Mouse (Mus musculus) kidney, adult 11 months (tissue): ENCODE measurements around the gene Ercc6l2.
"Not testable (repeated sequence)": the region's sequence is repeated elsewhere in the genome, so short reads cannot be mapped to it uniquely, and the experiment has no call there.

Source experiments
- DNase-seq: peaks from one replicate; pipeline ENCODE4 v3.0.0; 2022

The Ercc6l2 gene

GRCm38 (mm10) chr13:63885532-63885949 lies 70.5 kb downstream of the Ercc6l2 start:
- no peak for DNase-seq

- no peak for DNase-seq
Measured at GRCm38 (mm10) chr13:63886429-63887052, 71.5 kb downstream of the Ercc6l2 start.

- DNase-seq = no peak
Measured at GRCm38 (mm10) chr13:63900679-63901302, 85.8 kb downstream of the Ercc6l2 start.

GRCm38 (mm10) chr13:63901303-63901713 lies 86.3 kb downstream of the Ercc6l2 start:
- no peak for DNase-seq

- DNase-seq = no peak
Measured at GRCm38 (mm10) chr13:63901714-63902597, 86.9 kb downstream of the Ercc6l2 start.

GRCm38 (mm10) chr13:63906516-63906915 lies 91.5 kb downstream of the Ercc6l2 start:
- peak; percentile 63 for DNase-seq

GRCm38 (mm10) chr13:63907437-63907836 lies 92.4 kb downstream of the Ercc6l2 start:
- DNase-seq = no peak

GRCm38 (mm10) chr13:63910141-63910804 lies 95.2 kb downstream of the Ercc6l2 start:
- DNase-seq = no peak

- DNase-seq = no peak
Measured at GRCm38 (mm10) chr13:63911617-63912016, 96.6 kb downstream of the Ercc6l2 start.

GRCm38 (mm10) chr13:63913136-63913535 lies 98.1 kb downstream of the Ercc6l2 start:
- no peak for DNase-seq

GRCm38 (mm10) chr13:63915176-63915575 lies 100.1 kb downstream of the Ercc6l2 start:
- no peak for DNase-seq

- DNase-seq = no peak
Measured at GRCm38 (mm10) chr13:63915684-63916083, 100.6 kb downstream of the Ercc6l2 start.

GRCm38 (mm10) chr13:63916568-63916967 lies 101.5 kb downstream of the Ercc6l2 start:
- DNase-seq = no peak

GRCm38 (mm10) chr13:63917198-63917767 lies 102.2 kb downstream of the Ercc6l2 start:
- peak; percentile 85 for DNase-seq

GRCm38 (mm10) chr13:63917776-63918621 lies 103.0 kb downstream of the Ercc6l2 start:
- DNase-seq = peak; percentile 65

- DNase-seq = peak; percentile 52
Measured at GRCm38 (mm10) chr13:63918733-63919422, 103.8 kb downstream of the Ercc6l2 start.

GRCm38 (mm10) chr13:63924036-63924435 lies 109.0 kb downstream of the Ercc6l2 start:
- not testable (repeated sequence) for DNase-seq

- no peak for DNase-seq
Measured at GRCm38 (mm10) chr13:63927326-63927725, 112.3 kb downstream of the Ercc6l2 start.

- no peak for DNase-seq
Measured at GRCm38 (mm10) chr13:63929351-63929750, 114.3 kb downstream of the Ercc6l2 start.

- no peak for DNase-seq
Measured at GRCm38 (mm10) chr13:63929917-63930515, 115.0 kb downstream of the Ercc6l2 start.

GRCm38 (mm10) chr13:63930525-63930924 lies 115.5 kb downstream of the Ercc6l2 start:
- DNase-seq = no peak
